Mouse (Mus musculus): ENCODE results near the gene Abr. TPM values are rescaled to one million over a fixed set of nuclear protein-coding genes. Genes with fewer than 3 reads are reported as not detected.

The Abr gene
- polyA plus RNA-seq, 1 experiment, result 30.6 TPM

- TF ChIP-seq EP300 (IDR thresholded peaks at IDR 0.05; ENCODE audit: insufficient read depth, low read depth, low read length), result no peak
- TF ChIP-seq CTCF (IDR thresholded peaks at IDR 0.05; ENCODE audit: low read depth, low read length), result no peak
- TF ChIP-seq POLR2A (IDR thresholded peaks at IDR 0.05; ENCODE audit: insufficient read depth, low read length), result no peak
- Histone ChIP-seq H3K27me3 (ENCODE audit: control insufficient read depth, insufficient read depth, low read length, poor library complexity, severe bottlenecking) (no peaks in the 10 kb centered on the region), H3K27ac (ENCODE audit: insufficient read depth, low read length) (no peak overlapping the region), H3K9me3 (replicated peaks; ENCODE audit: control insufficient read depth, insufficient read depth, low read length, poor library complexity, severe bottlenecking) (no peaks in the 10 kb centered on the region), H3K4me1 (ENCODE audit: control insufficient read depth, insufficient read depth, low read length) (no peaks in the 10 kb centered on the region), H3K4me3 (ENCODE audit: low read depth, low read length) (no peak overlapping the region), H3K36me3 (ENCODE audit: control insufficient read depth, insufficient read depth, low read length, poor library complexity, severe bottlenecking) (no peaks in the 10 kb centered on the region), H3K9ac (ENCODE audit: low read depth, poor library complexity, severe bottlenecking) (no peak overlapping the region)
Observed at GRCm38 (mm10) chr11:76446251-76446650, 175.9 kb downstream of the Abr start.

- TF ChIP-seq CTCF (IDR thresholded peaks at IDR 0.05; ENCODE audit: low read depth, low read length), result no peak
- TF ChIP-seq EP300 (IDR thresholded peaks at IDR 0.05; ENCODE audit: insufficient read depth, low read depth, low read length), result no peak
- TF ChIP-seq POLR2A (IDR thresholded peaks at IDR 0.05; ENCODE audit: insufficient read depth, low read length), result no peak
- no peak overlapping the region for H3K9ac ChIP-seq (ENCODE audit: low read depth, poor library complexity, severe bottlenecking)
- no peaks in the 10 kb centered on the region for H3K9me3 ChIP-seq (replicated peaks; ENCODE audit: control insufficient read depth, insufficient read depth, low read length, poor library complexity, severe bottlenecking)
- H3K36me3 ChIP-seq (ENCODE audit: control insufficient read depth, insufficient read depth, low read length, poor library complexity, severe bottlenecking), result no peaks in the 10 kb centered on the region
- no peak overlapping the region for H3K27ac ChIP-seq (ENCODE audit: insufficient read depth, low read length)
- H3K4me3 ChIP-seq (ENCODE audit: low read depth, low read length), result no peak overlapping the region
- H3K4me1 ChIP-seq (ENCODE audit: control insufficient read depth, insufficient read depth, low read length), result no peaks in the 10 kb centered on the region
- no peaks in the 10 kb centered on the region for H3K27me3 ChIP-seq (ENCODE audit: control insufficient read depth, insufficient read depth, low read length, poor library complexity, severe bottlenecking)
Observed at GRCm38 (mm10) chr11:76445459-76445858, 176.7 kb downstream of the Abr start.

GRCm38 (mm10) chr11:76439666-76440065, 182.4 kb downstream of the Abr start:
- H3K9ac ChIP-seq (ENCODE audit: low read depth, poor library complexity, severe bottlenecking), result no peak overlapping the region
- H3K27me3 ChIP-seq (ENCODE audit: control insufficient read depth, insufficient read depth, low read length, poor library complexity, severe bottlenecking), result no peaks in the 10 kb centered on the region
- no peak overlapping the region for H3K27ac ChIP-seq (ENCODE audit: insufficient read depth, low read length)
- H3K36me3 ChIP-seq (ENCODE audit: control insufficient read depth, insufficient read depth, low read length, poor library complexity, severe bottlenecking), result no peaks in the 10 kb centered on the region
- no peaks in the 10 kb centered on the region for H3K9me3 ChIP-seq (replicated peaks; ENCODE audit: control insufficient read depth, insufficient read depth, low read length, poor library complexity, severe bottlenecking)
- no peaks in the 10 kb centered on the region for H3K4me1 ChIP-seq (ENCODE audit: control insufficient read depth, insufficient read depth, low read length)
- TF ChIP-seq CTCF (IDR thresholded peaks at IDR 0.05; ENCODE audit: low read depth, low read length) (no peak), EP300 (IDR thresholded peaks at IDR 0.05; ENCODE audit: insufficient read depth, low read depth, low read length) (no peak), POLR2A (IDR thresholded peaks at IDR 0.05; ENCODE audit: insufficient read depth, low read length) (no peak)
- H3K4me3 ChIP-seq (ENCODE audit: low read depth, low read length), result no peak overlapping the region

- TF ChIP-seq POLR2A (IDR thresholded peaks at IDR 0.05; ENCODE audit: insufficient read depth, low read length), result no peak
- no peak for TF ChIP-seq EP300 (IDR thresholded peaks at IDR 0.05; ENCODE audit: insufficient read depth, low read depth, low read length)
- TF ChIP-seq CTCF (IDR thresholded peaks at IDR 0.05; ENCODE audit: low read depth, low read length), result no peak
- Histone ChIP-seq H3K4me1 (ENCODE audit: control insufficient read depth, insufficient read depth, low read length) (no peaks in the 10 kb centered on the region), H3K9me3 (replicated peaks; ENCODE audit: control insufficient read depth, insufficient read depth, low read length, poor library complexity, severe bottlenecking) (no peaks in the 10 kb centered on the region), H3K36me3 (ENCODE audit: control insufficient read depth, insufficient read depth, low read length, poor library complexity, severe bottlenecking) (no peaks in the 10 kb centered on the region), H3K27ac (ENCODE audit: insufficient read depth, low read length) (no peak overlapping the region), H3K9ac (ENCODE audit: low read depth, poor library complexity, severe bottlenecking) (peak overlapping the region; percentile 21), H3K27me3 (ENCODE audit: control insufficient read depth, insufficient read depth, low read length, poor library complexity, severe bottlenecking) (no peaks in the 10 kb centered on the region), H3K4me3 (ENCODE audit: low read depth, low read length) (peak overlapping the region; percentile 51)
Observed at GRCm38 (mm10) chr11:76436864-76437437, 185.2 kb downstream of the Abr start.

GRCm38 (mm10) chr11:76436009-76436408, 186.1 kb downstream of the Abr start:
- no peaks in the 10 kb centered on the region for H3K4me1 ChIP-seq (ENCODE audit: control insufficient read depth, insufficient read depth, low read length)
- H3K9me3 ChIP-seq (replicated peaks; ENCODE audit: control insufficient read depth, insufficient read depth, low read length, poor library complexity, severe bottlenecking), result no peaks in the 10 kb centered on the region
- H3K36me3 ChIP-seq (ENCODE audit: control insufficient read depth, insufficient read depth, low read length, poor library complexity, severe bottlenecking), result no peaks in the 10 kb centered on the region
- H3K4me3 ChIP-seq (ENCODE audit: low read depth, low read length), result no peak overlapping the region
- TF ChIP-seq CTCF (IDR thresholded peaks at IDR 0.05; ENCODE audit: low read depth, low read length) (no peak), EP300 (IDR thresholded peaks at IDR 0.05; ENCODE audit: insufficient read depth, low read depth, low read length) (no peak)
- no peak overlapping the region for H3K9ac ChIP-seq (ENCODE audit: low read depth, poor library complexity, severe bottlenecking)
- H3K27me3 ChIP-seq (ENCODE audit: control insufficient read depth, insufficient read depth, low read length, poor library complexity, severe bottlenecking), result no peaks in the 10 kb centered on the region
- no peak overlapping the region for H3K27ac ChIP-seq (ENCODE audit: insufficient read depth, low read length)

- no peak overlapping the region for H3K9ac ChIP-seq (ENCODE audit: low read depth, poor library complexity, severe bottlenecking)
- no peaks in the 10 kb centered on the region for H3K4me1 ChIP-seq (ENCODE audit: control insufficient read depth, insufficient read depth, low read length)
- H3K4me3 ChIP-seq (ENCODE audit: low read depth, low read length), result no peak overlapping the region
- H3K9me3 ChIP-seq (replicated peaks; ENCODE audit: control insufficient read depth, insufficient read depth, low read length, poor library complexity, severe bottlenecking), result no peaks in the 10 kb centered on the region
- H3K27me3 ChIP-seq (ENCODE audit: control insufficient read depth, insufficient read depth, low read length, poor library complexity, severe bottlenecking), result no peaks in the 10 kb centered on the region
- H3K27ac ChIP-seq (ENCODE audit: insufficient read depth, low read length), result no peak overlapping the region
- no peaks in the 10 kb centered on the region for H3K36me3 ChIP-seq (ENCODE audit: control insufficient read depth, insufficient read depth, low read length, poor library complexity, severe bottlenecking)
- TF ChIP-seq POLR2A (IDR thresholded peaks at IDR 0.05; ENCODE audit: insufficient read depth, low read length) (no peak), EP300 (IDR thresholded peaks at IDR 0.05; ENCODE audit: insufficient read depth, low read depth, low read length) (no peak)
Observed at GRCm38 (mm10) chr11:76429966-76430631, 192.0 kb downstream of the Abr start.
